Mouse (Mus musculus): ENCODE data around the gene Prdx3. TPM values are rescaled to one million over a fixed set of nuclear protein-coding genes. Genes with fewer than 3 reads are reported as not detected.

The Prdx3 gene
- polyA plus RNA-seq (2012) = 3.5 and 5.2 TPM in 2 replicates

DNA sequence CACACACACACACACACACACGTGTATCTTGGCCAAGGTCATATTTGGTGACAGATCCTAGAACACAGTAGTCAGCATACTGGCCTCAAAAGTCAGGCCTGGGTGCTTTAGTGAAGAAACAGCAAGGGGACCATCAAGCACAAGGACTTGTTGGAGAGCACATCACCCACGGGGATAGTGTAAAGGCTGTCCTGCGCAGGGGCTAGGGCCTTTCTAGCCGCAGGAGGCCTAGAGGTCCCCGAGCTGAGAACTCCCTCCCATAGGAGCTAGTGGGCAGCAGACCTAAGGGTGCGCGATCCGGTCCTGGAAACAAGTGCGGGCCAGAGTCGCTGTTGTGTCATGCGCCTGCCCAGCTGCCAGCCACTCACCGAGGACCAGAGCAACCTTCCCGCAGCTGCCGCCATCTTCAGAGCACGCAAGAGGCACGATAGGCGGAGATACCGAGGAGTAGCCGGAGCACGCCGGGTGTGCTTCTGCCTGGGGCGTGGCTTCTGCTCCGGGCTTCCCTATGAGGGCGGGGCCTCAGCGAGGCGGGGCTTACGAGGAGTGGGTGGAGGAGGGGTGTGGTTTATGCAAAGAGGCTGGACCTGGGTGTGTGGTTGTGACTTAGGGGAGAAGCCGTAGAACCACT is at the start of gene Prdx3:
TSS of gene Prdx3 (minus strand) at position 493 of the 631 bp plus-strand sequence.

DNA sequence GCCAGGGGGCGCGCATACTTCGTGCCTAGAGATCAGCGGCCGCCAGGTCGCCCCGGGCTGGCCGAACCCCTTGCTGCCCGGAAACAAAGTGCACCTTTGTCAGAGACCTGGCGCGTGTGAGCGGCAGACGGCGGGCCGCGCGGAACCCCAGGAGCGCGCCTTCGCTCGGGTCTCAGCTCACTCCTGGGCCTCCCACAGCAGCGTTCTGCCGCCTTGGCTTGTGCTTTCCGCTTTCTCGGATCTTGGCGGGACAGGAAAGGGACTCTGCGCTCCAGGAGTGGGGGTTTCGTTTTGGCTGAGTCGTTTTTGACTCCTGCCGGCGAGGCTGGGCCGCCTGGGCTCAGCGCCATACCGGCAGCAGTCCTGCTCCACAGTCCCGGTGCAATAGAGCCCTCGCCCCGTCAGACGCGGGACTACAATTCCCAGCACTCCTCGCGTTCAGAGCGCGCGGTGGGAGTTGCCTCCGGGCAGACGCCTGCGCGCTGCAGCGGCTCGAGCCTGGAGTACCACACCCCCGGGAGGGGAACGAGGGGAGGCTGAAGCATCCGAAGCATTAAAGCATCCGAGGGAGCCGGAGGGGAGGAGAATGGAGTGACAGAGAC is 15.5 kb upstream of the Prdx3 start, which contains the start of gene Grk5:
TSS of gene Grk5 (plus strand) at position 36 of the 602 bp plus-strand sequence.

GRCm38 (mm10) chr19:60860868-60861700 is 13.3 kb downstream of the Prdx3 start, which contains the start of gene Sfxn4:
Sfxn4 (minus strand) TSS chr19:60861479.

Other genes with a start within 250 kb of the Prdx3 start
- 1.9 and 2.7 TPM in 2 replicates for gene Nanos1, start 118.6 kb downstream of the Prdx3 start, polyA plus RNA-seq (2012)
- gene Eif3a, start 83.9 kb downstream of the Prdx3 start, polyA plus RNA-seq (2012) = 71.8 and 111 TPM in 2 replicates
- gene Fam45a, start 63.0 kb downstream of the Prdx3 start, polyA plus RNA-seq (2012) = 3.4 and 3.6 TPM in 2 replicates
- gene Sfxn4, start 13.1 kb downstream of the Prdx3 start, polyA plus RNA-seq (2012) = 0.02 and 0.19 TPM in 2 replicates
- gene Grk5, start 15.2 kb upstream of the Prdx3 start, polyA plus RNA-seq (2012) = 0.67 and 1.6 TPM in 2 replicates